Mouse (Mus musculus) liver, adult 10 weeks (tissue): Measurements from ENCODE around the gene Trim2. TPM values are rescaled to one million over a fixed set of nuclear protein-coding genes. Genes with fewer than 3 reads are reported as not detected.

Experiments
- polyA plus RNA-seq: library from polyadenylated mRNA; stranded (reverse); fragments of 350-450 nt; fragmentation: Illumina TruSeq; extraction: RNeasy Lipid Tissue Mini Kit (QIAGEN cat#74804); gene quantifications from one replicate; pipeline ENCODE4 v1.2.3, GENCODE M21; 2014; ENCODE audit warnings: low read depth, low replicate concordance

The Trim2 gene
- polyA plus RNA-seq, result 20.7 TPM

DNA sequence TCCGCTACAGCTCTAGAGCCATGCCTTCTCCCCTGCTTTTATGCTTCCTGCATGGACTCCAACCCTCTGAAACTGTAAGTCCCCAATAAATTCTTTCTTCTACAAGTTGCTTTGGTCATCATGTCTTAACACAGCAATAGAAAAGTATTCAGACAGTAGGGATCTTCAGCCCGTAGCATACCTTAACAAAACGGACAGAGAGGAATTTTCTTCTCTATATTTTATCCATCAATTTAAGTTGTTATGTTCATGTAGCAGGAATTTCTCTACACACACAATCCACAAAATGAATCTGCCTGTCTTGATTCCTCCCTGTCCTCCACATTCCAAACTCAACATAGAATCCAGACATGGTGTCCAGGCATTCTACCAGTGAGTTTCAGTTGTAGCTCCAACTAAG, at the start of gene Trim2:
Gene Trim2, minus strand, starts transcription at position 101 of the 400 bp plus-strand sequence.

DNA sequence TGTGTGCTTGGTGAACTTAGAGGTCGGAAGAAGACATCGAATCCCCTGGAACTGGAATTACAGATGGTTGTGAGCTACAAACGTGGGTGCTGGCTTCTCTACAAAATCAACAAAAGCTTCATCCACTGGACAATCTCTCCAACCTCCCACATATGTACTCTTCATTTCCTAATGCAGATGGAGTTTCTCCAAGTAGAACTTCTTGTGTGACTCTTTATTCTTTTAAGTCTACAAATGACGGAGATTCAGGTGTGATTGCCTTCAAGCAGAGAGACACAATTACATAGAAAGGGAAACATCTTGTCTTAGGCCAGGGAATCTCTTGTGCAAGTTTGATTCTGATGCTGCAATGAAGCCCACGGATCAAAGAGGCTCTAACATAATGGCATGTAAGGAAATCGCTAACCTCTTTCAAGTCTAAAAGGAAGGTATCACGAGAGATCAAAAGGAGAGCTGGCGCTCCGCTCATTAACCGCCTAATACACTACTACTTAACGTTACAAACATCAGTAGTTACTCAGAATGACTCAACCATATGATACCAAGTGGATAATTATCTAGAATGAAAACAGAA, 133.0 kb downstream of the Trim2 start, which contains the start of gene Gm6525:
Gene Gm6525, plus strand, starts transcription at position 524 of the 574 bp plus-strand sequence.

DNA sequence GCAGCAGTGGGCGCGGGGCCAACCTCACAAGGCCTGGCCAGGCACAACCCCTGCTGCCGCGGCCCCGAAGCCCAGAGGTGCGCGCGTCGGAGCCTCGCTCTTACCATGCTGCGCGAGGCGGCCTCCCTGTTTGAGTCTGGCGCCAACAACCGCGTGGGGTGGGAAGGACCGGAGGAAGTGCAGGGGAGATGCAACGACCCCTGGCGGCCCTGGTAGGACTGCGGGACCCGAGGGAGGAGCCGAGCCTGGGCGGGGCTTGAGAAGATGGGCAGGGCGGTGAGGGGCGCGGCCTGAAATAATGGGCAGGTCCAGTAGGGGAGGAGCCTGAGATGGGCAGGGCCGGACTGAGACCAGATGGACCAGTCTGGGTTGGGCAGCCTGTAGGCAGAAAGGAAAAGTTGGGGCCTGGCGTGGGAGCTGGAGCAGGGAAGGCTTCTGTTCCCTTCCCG, 151.1 kb downstream of the Trim2 start, which contains the start of gene Mnd1:
Gene Mnd1, minus strand, starts transcription at position 229 of the 449 bp plus-strand sequence.

Other genes starting within 250 kb of the Trim2 start
- gene Mnd1, start 151.1 kb downstream of the Trim2 start, polyA plus RNA-seq, result 10.7 TPM
- not detected for gene Gm6525, start 132.8 kb downstream of the Trim2 start, polyA plus RNA-seq
- gene Fhdc1, start 173.6 kb upstream of the Trim2 start, polyA plus RNA-seq, result not detected